ENCODE assay signal across 8 mouse cellular contexts in genomic region chrX:20961477-20962378, GRCm38 (mm10). TPM values are rescaled to one million over a fixed set of nuclear protein-coding genes. Genes with fewer than 3 reads are reported as not detected.
DNase-seq lines count a peak whose midpoint lies in the region; ATAC-seq lines count a peak whose summit lies in the region.

TSS of gene Uxt (minus strand) at chrX:20962017.

- peak; percentile 98 for ATAC-seq in embryonic facial prominence, embryonic 14.5 days (ENCODE audit: low read depth)
- ATAC-seq in kidney, embryonic 14.5 days (ENCODE audit: low FRiP score, low TSS enrichment), result peak; percentile 99
- ATAC-seq in limb, embryonic 15.5 days (ENCODE audit: insufficient number of reproducible peaks, low FRiP score, low TSS enrichment, low read depth), result peak; percentile 93

- peak; percentile 95 for DNase-seq in 3T3-L1 (ENCODE audit: low read depth, low spot score)
- DNase-seq in adrenal gland, postnatal 4 days (ENCODE audit: low spot score in 2 of 2), result peak; percentile 66 to 71
- peak; percentile 96 for DNase-seq in embryonic facial prominence, embryonic 14.5 days (ENCODE audit: low spot score)
- peak; percentile 87 for DNase-seq in heart, adult 8-10 months (ENCODE audit: low spot score)
- DNase-seq in monocyte, adult 2 months (ENCODE audit: low read depth in 1 of 2, low spot score in 2 of 2), result peak; percentile 66 to 81
- peak; percentile 82 to 86 for DNase-seq in spleen, postnatal 36 days (ENCODE audit: low spot score in 2 of 2)

- peak within 1 kb of the TSS; percentile 53 for H3K4me2 ChIP-seq in embryonic facial prominence, embryonic 14.5 days (ENCODE audit: low read depth, low read length)
- peak within 1 kb of the TSS; percentile 45 for H3K4me2 ChIP-seq in kidney, embryonic 14.5 days (replicated peaks; ENCODE audit: low read depth, low read length)
- H3K4me2 ChIP-seq in limb, embryonic 15.5 days, result peak within 1 kb of the TSS; percentile 36

- H3K9me3 ChIP-seq in embryonic facial prominence, embryonic 14.5 days (ENCODE audit: control insufficient read depth, low read length), result no peaks in the 10 kb centered on the region
- H3K9me3 ChIP-seq in kidney, embryonic 14.5 days (ENCODE audit: control insufficient read depth, low read length), result no peaks in the 10 kb centered on the region
- no peaks in the 10 kb centered on the region for H3K9me3 ChIP-seq in limb, embryonic 15.5 days

- H3K27me3 ChIP-seq in embryonic facial prominence, embryonic 14.5 days (replicated peaks; ENCODE audit: control insufficient read depth, insufficient read depth, low read length), result no peaks in the 10 kb centered on the region
- no peaks in the 10 kb centered on the region for H3K27me3 ChIP-seq in kidney, embryonic 14.5 days (ENCODE audit: control insufficient read depth, insufficient read depth, low read length)
- no peaks in the 10 kb centered on the region for H3K27me3 ChIP-seq in limb, embryonic 15.5 days

- WGBS in embryonic facial prominence, embryonic 14.5 days, result 23% methylated on average over 51 of the region's 57 CpGs
- WGBS in kidney, embryonic 14.5 days, result 22% methylated on average over 57 of the region's 57 CpGs
- WGBS in limb, embryonic 15.5 days, result 20% methylated on average over 57 of the region's 57 CpGs

- H3K4me3 ChIP-seq in embryonic facial prominence, embryonic 14.5 days (ENCODE audit: low read depth, low read length), result peak within 1 kb of the TSS; percentile 52
- peak within 1 kb of the TSS; percentile 50 for H3K4me3 ChIP-seq in kidney, embryonic 14.5 days (ENCODE audit: low read length)
- H3K4me3 ChIP-seq in limb, embryonic 15.5 days, result peak within 1 kb of the TSS; percentile 54

- H3K4me1 ChIP-seq in embryonic facial prominence, embryonic 14.5 days (ENCODE audit: control insufficient read depth, insufficient read depth, low read length), result no peaks in the 10 kb centered on the region
- H3K4me1 ChIP-seq in kidney, embryonic 14.5 days (ENCODE audit: control insufficient read depth, insufficient read depth, low read length), result no peaks in the 10 kb centered on the region; the same call in 1 of the 2 replicates
- H3K4me1 ChIP-seq in limb, embryonic 15.5 days, result no peaks in the 10 kb centered on the region

- H3K36me3 ChIP-seq in embryonic facial prominence, embryonic 14.5 days (ENCODE audit: control insufficient read depth, insufficient read depth, low read length), result no peaks in the 10 kb centered on the region
- H3K36me3 ChIP-seq in kidney, embryonic 14.5 days (ENCODE audit: control insufficient read depth, insufficient read depth, low read length), result peaks cover 3% of the 10 kb centered on the region; the same call in 1 of the 2 replicates
- 0 out of 2 replicates have a peak, but pooled peaks cover 4% of the 10 kb centered on the region for H3K36me3 ChIP-seq in limb, embryonic 15.5 days

- peak within 1 kb of the TSS; percentile 60 for H3K9ac ChIP-seq in embryonic facial prominence, embryonic 14.5 days (ENCODE audit: low read depth, low read length)
- H3K9ac ChIP-seq in kidney, embryonic 14.5 days (ENCODE audit: low read depth, low read length), result peak within 1 kb of the TSS; percentile 37; the same call in 1 of the 2 replicates
- H3K9ac ChIP-seq in limb, embryonic 15.5 days, result no peak within 1 kb of the TSS

- peak within 1 kb of the TSS; percentile 80 for H3K27ac ChIP-seq in embryonic facial prominence, embryonic 14.5 days (replicated peaks; ENCODE audit: low read depth, low read length)
- peak within 1 kb of the TSS; percentile 30; the same call in 1 of the 2 replicates for H3K27ac ChIP-seq in kidney, embryonic 14.5 days (ENCODE audit: low read depth, low read length)
- peak within 1 kb of the TSS; percentile 86 for H3K27ac ChIP-seq in limb, embryonic 15.5 days

RNA-seq across cellular contexts. Expression of gene Uxt, which starts in this region (rescaled TPM):
- total RNA-seq in adrenal gland, postnatal 4 days (2021), result 10 to 100 TPM; 32.9 to 36.2 TPM
- polyA plus RNA-seq in embryonic facial prominence, embryonic 14.5 days (2014; fragmentation: Nextera tagmentation; extraction: Ambion mirVana), result 45.9 and 47.6 TPM in 2 replicates
- 10 to 100 TPM; 37.6 to 45.1 (median 40.3) TPM for total RNA-seq in heart, adult 8-10 months (2022)
- 52.9 and 66.9 TPM in 2 replicates for polyA plus RNA-seq in kidney, embryonic 14.5 days (2014; fragmentation: Nextera tagmentation; extraction: Ambion mirVana)
- polyA plus RNA-seq in limb, embryonic 15.5 days (2015; fragmentation: Nextera tagmentation; extraction: Ambion mirVana), result 44.3 and 47.3 TPM in 2 replicates

Comparison
In these comparisons a context has a peak if more than half of its experiments do, and no peak if none do; other contexts are left out.
1. Peak in every context shown above with its lines: DNase-seq, ATAC-seq, H3K4me3 ChIP-seq and H3K27ac ChIP-seq.
2. H3K27ac ChIP-seq: peak in every context shown above with its lines; median percentile 86 in limb, embryonic 15.5 days; 80 in embryonic facial prominence, embryonic 14.5 days; 30 in kidney, embryonic 14.5 days.